Mouse (Mus musculus): ENCODE data around the gene Gm49373. TPM values are rescaled to one million over a fixed set of nuclear protein-coding genes. Genes with fewer than 3 reads are reported as not detected.

Gene Gm49373
- total RNA-seq, 2 experiments from 2014 or later: 1.1 to 1.3 TPM

GRCm38 (mm10) chr9:21030055-21030600 lies 42.8 kb downstream of the Gm49373 start:
- DNase-seq (ENCODE audit: extremely low spot score in 1 of 2, low spot score in 1 of 2): no peak

- peak; percentile 59 to 78 for DNase-seq (ENCODE audit: extremely low spot score in 1 of 2, low spot score in 1 of 2)
Observed at GRCm38 (mm10) chr9:21029291-21030054, 43.4 kb downstream of the Gm49373 start, which contains the start of gene Icam4. Gene Icam4, plus strand, starts transcription at chr9:21029373.

- no peak for DNase-seq (ENCODE audit: extremely low spot score in 1 of 2, low spot score in 1 of 2)
Observed at GRCm38 (mm10) chr9:21028560-21029110, 44.3 kb downstream of the Gm49373 start.

- DNase-seq (ENCODE audit: extremely low spot score in 1 of 2, low spot score in 1 of 2): no peak
Observed at GRCm38 (mm10) chr9:21027774-21028290, 45.1 kb downstream of the Gm49373 start.

GRCm38 (mm10) chr9:21026849-21027248 lies 46.0 kb downstream of the Gm49373 start:
- DNase-seq (ENCODE audit: extremely low spot score in 1 of 2, low spot score in 1 of 2): no peak

- no peak for DNase-seq (ENCODE audit: extremely low spot score in 1 of 2, low spot score in 1 of 2)
Observed at GRCm38 (mm10) chr9:21025258-21025810, 47.6 kb downstream of the Gm49373 start.

GRCm38 (mm10) chr9:21022726-21023125 lies 50.2 kb downstream of the Gm49373 start:
- DNase-seq (ENCODE audit: extremely low spot score in 1 of 2, low spot score in 1 of 2): no peak

- no peak for DNase-seq (ENCODE audit: extremely low spot score in 1 of 2, low spot score in 1 of 2)
Observed at GRCm38 (mm10) chr9:21022288-21022687, 50.6 kb downstream of the Gm49373 start.

GRCm38 (mm10) chr9:21021363-21021762 lies 51.5 kb downstream of the Gm49373 start:
- DNase-seq (ENCODE audit: extremely low spot score in 1 of 2, low spot score in 1 of 2): no peak

GRCm38 (mm10) chr9:21018600-21018999 lies 54.3 kb downstream of the Gm49373 start:
- DNase-seq (ENCODE audit: extremely low spot score in 1 of 2, low spot score in 1 of 2): no peak

- no peak for DNase-seq (ENCODE audit: extremely low spot score in 1 of 2, low spot score in 1 of 2)
Observed at GRCm38 (mm10) chr9:21017177-21017575, 55.7 kb downstream of the Gm49373 start.

- no peak for DNase-seq (ENCODE audit: extremely low spot score in 1 of 2, low spot score in 1 of 2)
Observed at GRCm38 (mm10) chr9:21016331-21017176, 56.3 kb downstream of the Gm49373 start.

- peak in 1 of 2 experiments; percentile 19 for DNase-seq (ENCODE audit: extremely low spot score in 1 of 2, low spot score in 1 of 2)
Observed at GRCm38 (mm10) chr9:21015571-21016130, 57.2 kb downstream of the Gm49373 start, which contains the start of gene Icam1. Gene Icam1, plus strand, starts transcription at chr9:21015985.

- DNase-seq (ENCODE audit: extremely low spot score in 1 of 2, low spot score in 1 of 2): peak in 1 of 2 experiments; percentile 13
Observed at GRCm38 (mm10) chr9:21014691-21015570, 58.0 kb downstream of the Gm49373 start.

Small RNAs within 50 kb of the gene (microRNA-seq; reads per million reads assigned to microRNA genes)
- gene Mir1900 (0 to 0.20 reads per million in 2 experiments), gene Mir7082 (2.2 to 4.8 reads per million in 2 experiments)

Other genes with a start within 250 kb of the Gm49373 start
- 10 to 100 TPM; 50.7 to 77.1 TPM for gene A230050P20Rik, start 204.5 kb downstream of the Gm49373 start, total RNA-seq (2021)
- gene Angptl6, start 193.4 kb downstream of the Gm49373 start, total RNA-seq (2021): 10 to 100 TPM; 10.5 to 11.4 TPM
- 10 to 100 TPM; 23.5 to 25.5 TPM for gene Ppan, start 184.9 kb downstream of the Gm49373 start, total RNA-seq (2021)
- 100 to 1,000 TPM; 118 to 122 TPM for gene Eif3g, start 174.5 kb downstream of the Gm49373 start, total RNA-seq (2021)
- gene Dnmt1, start 113.2 kb downstream of the Gm49373 start, total RNA-seq (2021): 10 to 100 TPM; 34.6 to 36.3 TPM
- 1 to 10 TPM; 2.5 to 3.6 TPM for gene S1pr2, start 96.3 kb downstream of the Gm49373 start, total RNA-seq (2021)
- 10 to 100 TPM; 60.1 to 62.4 TPM for gene Mrpl4, start 70.4 kb downstream of the Gm49373 start, total RNA-seq (2021)
- gene Icam1, start 57.1 kb downstream of the Gm49373 start, total RNA-seq (2021): 1 to 10 TPM; 2.1 to 2.7 TPM
- gene Icam4, start 43.7 kb downstream of the Gm49373 start, total RNA-seq (2021): under 1 TPM; 0.84 to 0.87 TPM
- 100 to 1,000 TPM; 389 to 394 TPM for gene Icam5, start 41.0 kb downstream of the Gm49373 start, total RNA-seq (2021)
- gene Zglp1, start 6.0 kb downstream of the Gm49373 start, total RNA-seq (2021): under 1 TPM in 1 of 2 experiments, not detected in 1; 0.94 TPM
- gene Fdx1l, start 518 bp upstream of the Gm49373 start, total RNA-seq (2021): 10 to 100 TPM; 67.2 to 68.2 TPM
- gene Gm38431, start 18.9 kb upstream of the Gm49373 start, total RNA-seq (2021): 1 to 10 TPM; 2.4 to 2.7 TPM
- gene Raver1, start 18.9 kb upstream of the Gm49373 start, total RNA-seq (2021): 10 to 100 TPM; 28.4 to 34.7 TPM
- 10 to 100 TPM; 12.7 to 16.4 TPM for gene Tyk2, start 58.1 kb upstream of the Gm49373 start, total RNA-seq (2021)
- gene Cdc37, start 76.9 kb upstream of the Gm49373 start, total RNA-seq (2021): 100 to 1,000 TPM; 144 to 156 TPM
- 10 to 100 TPM; 74.0 to 85.1 TPM for gene Pde4a, start 92.6 kb upstream of the Gm49373 start, total RNA-seq (2021)
- 10 to 100 TPM; 56.7 to 60.1 TPM for gene Keap1, start 166.3 kb upstream of the Gm49373 start, total RNA-seq (2021)
- gene S1pr5, start 175.3 kb upstream of the Gm49373 start, total RNA-seq (2021): 10 to 100 TPM; 13.1 to 14.5 TPM
- 10 to 100 TPM; 39.1 to 40.0 TPM for gene Atg4d, start 192.2 kb upstream of the Gm49373 start, total RNA-seq (2021)
- 10 to 100 TPM; 36.4 to 48.4 TPM for gene Kri1, start 214.9 kb upstream of the Gm49373 start, total RNA-seq (2021)
- gene Cdkn2d, start 218.3 kb upstream of the Gm49373 start, total RNA-seq (2021): 10 to 100 TPM; 53.6 to 61.7 TPM
- gene Ap1m2, start 239.2 kb upstream of the Gm49373 start, total RNA-seq (2021): under 1 TPM; 0.42 to 0.73 TPM
- gene Slc44a2, start 247.6 kb upstream of the Gm49373 start, total RNA-seq (2021): 10 to 100 TPM; 50.8 to 54.6 TPM